Mouse (Mus musculus): ENCODE measurements around the gene Tk1.

- TF ChIP-seq GATA1 (IDR thresholded peaks at IDR 0.05; ENCODE audit: borderline replicate concordance, low read length) (no peak), FLI1 (IDR thresholded peaks at IDR 0.05; ENCODE audit: low read length) (no peak)
These were observed 48.5 kb upstream of the Tk1 start for GRCm38 (mm10) chr11:117874419-117874818.
